Mouse (Mus musculus) stomach, embryonic 14.5 days (tissue): ENCODE data around the gene Phtf2. TPM values are rescaled to one million over a fixed set of nuclear protein-coding genes. Genes with fewer than 3 reads are reported as not detected.

Source experiments
- ATAC-seq: fragments of 200-750 bp; cut with Nextera tagmentation; 2 replicates; pipeline ENCODE4 v1.8.0; 2017; ENCODE audit warnings: low read depth, moderate TSS enrichment; ENCODE audit not compliant: insufficient number of reproducible peaks, insufficient read depth, low FRiP score
- H3K27ac ChIP-seq: fragments of 300-500 bp; sonication (generic); 2 replicates; pipeline ENCODE4 v1.5.1; 2014; ENCODE audit warnings: mild to moderate bottlenecking, low read length, moderate library complexity, mixed read lengths
- H3K27me3 ChIP-seq: fragments of 300-500 bp; sonication (generic); 2 replicates; pipeline ENCODE4 v1.6.1; 2014; ENCODE audit warnings: low read length, control low read depth, mixed read lengths; ENCODE audit not compliant: control insufficient read depth, insufficient read depth
- H3K36me3 ChIP-seq: fragments of 300-500 bp; sonication (generic); 2 replicates; pipeline ENCODE4 v1.6.1; 2014; ENCODE audit warnings: mild to moderate bottlenecking, control low read depth, low read length, moderate library complexity, mixed read lengths; ENCODE audit not compliant: control insufficient read depth, insufficient read depth
- H3K4me1 ChIP-seq: fragments of 300-500 bp; sonication (generic); 2 replicates; pipeline ENCODE4 v1.6.1; 2014; ENCODE audit warnings: low read length, control low read depth, mixed read lengths; ENCODE audit not compliant: control insufficient read depth, insufficient read depth
- H3K4me2 ChIP-seq: fragments of 300-500 bp; sonication (generic); replicated peaks from 2 replicates; pipeline ENCODE4 v1.6.1; 2014; ENCODE audit warnings: low read depth, low read length, control low read depth
- H3K4me3 ChIP-seq: fragments of 300-500 bp; sonication (generic); 2 replicates; pipeline ENCODE4 v1.5.1; 2014; ENCODE audit warnings: low read depth, low read length, control low read depth
- H3K9ac ChIP-seq: fragments of 300-500 bp; sonication (generic); replicated peaks from 2 replicates; pipeline ENCODE4 v1.6.1; 2014; ENCODE audit warnings: low read depth, mild to moderate bottlenecking, control low read depth, low read length, moderate library complexity, mixed read lengths
- H3K9me3 ChIP-seq: fragments of 300-500 bp; sonication (generic); 2 replicates; pipeline ENCODE4 v1.6.1; 2016; ENCODE audit warnings: low read depth, low read length, control low read depth; ENCODE audit not compliant: control insufficient read depth
- WGBS: fragments of 180-500 bp; shearing (Covaris S2); extraction: QIAGEN DNeasy Blood & Tissue Kit; methylation state at CpG from one replicate; pipeline ENCODE4 v1.1.7; 2014; 5-methylcytosine and 5-hydroxymethylcytosine counted together
- polyA plus RNA-seq: library from polyadenylated mRNA; unstranded; fragments of >200 nt; fragmentation: Nextera tagmentation; extraction: Ambion mirVana; gene quantifications from 2 replicates; pipeline ENCODE4 v1.2.1, GENCODE M21; 2014

Phtf2 gene
- polyA plus RNA-seq, 1 experiment from 2014 or later: 16.5 TPM

DNA sequence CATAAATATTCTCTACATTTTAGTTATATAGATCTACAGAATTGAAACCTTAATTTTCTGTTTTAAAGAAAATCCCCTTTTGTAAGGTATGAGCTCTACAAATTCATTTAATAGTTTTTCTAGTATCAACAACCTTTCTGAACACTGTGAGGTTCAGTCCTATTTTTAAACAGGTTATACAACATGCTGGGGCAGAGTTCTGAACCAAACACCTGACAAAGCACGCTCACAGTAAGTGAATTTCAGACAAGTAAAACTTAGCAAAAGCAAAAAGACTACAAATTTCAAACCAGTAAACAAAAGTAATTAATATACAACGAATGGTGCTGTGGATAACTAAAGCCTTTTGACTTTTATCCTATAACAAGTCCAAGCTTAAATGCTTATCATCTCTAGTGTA is 23.5 kb downstream of the Phtf2 start:
- Histone ChIP-seq H3K9ac (no peak overlapping the region), H3K36me3 (no peaks in the 10 kb centered on the region), H3K27me3 (no peaks in the 10 kb centered on the region), H3K9me3 (no peaks in the 10 kb centered on the region), H3K4me1 (no peaks in the 10 kb centered on the region), H3K27ac (no peak overlapping the region), H3K4me2 (no peak overlapping the region), H3K4me3 (no peak overlapping the region)
- WGBS: 84% methylated on average over 2 of the region's 2 CpGs
- no peak for ATAC-seq

DNA sequence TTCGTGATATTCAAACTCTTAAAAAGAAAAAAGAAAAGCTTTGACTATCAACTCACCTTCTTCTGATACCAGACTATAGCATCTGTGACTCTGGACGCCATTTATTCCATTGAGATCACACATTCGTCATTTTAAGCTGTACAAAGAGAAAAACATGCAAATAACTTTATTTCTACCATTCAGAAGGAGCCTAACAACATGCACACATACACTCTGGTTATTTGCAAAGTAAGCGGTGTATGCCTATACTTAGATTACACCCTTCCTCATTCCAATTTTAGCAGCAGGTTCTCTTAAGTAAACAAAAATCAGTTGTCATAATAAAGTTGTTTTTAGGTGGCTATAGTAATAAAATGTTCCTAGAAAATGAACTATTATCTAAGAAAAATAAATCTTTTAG is 26.9 kb downstream of the Phtf2 start:
- Histone ChIP-seq H3K9ac (no peak overlapping the region), H3K4me3 (no peak overlapping the region), H3K9me3 (no peaks in the 10 kb centered on the region), H3K36me3 (no peaks in the 10 kb centered on the region), H3K27me3 (no peaks in the 10 kb centered on the region), H3K27ac (no peak overlapping the region), H3K4me2 (no peak overlapping the region), H3K4me1 (no peaks in the 10 kb centered on the region)
- no peak for ATAC-seq
- WGBS: 87% methylated on average over 4 of the region's 4 CpGs

DNA sequence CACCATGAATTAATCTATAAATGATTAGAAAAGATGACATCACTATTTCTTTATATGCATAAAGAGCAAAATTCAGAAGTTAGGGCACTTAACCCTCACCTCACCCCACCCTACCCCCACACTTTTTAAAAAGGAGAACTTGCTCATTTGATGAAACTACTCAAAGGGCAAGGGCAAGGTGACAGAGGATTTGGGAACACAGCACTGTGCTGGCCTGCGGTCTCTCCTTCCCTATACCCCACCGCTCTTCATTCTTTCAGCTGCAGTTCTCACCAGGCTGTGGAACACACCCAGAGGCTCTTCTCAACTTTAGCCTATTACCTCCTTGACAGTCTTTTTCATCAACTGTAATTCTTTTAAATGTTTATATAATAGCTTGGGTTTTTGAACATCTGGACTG is 34.9 kb downstream of the Phtf2 start:
- Histone ChIP-seq H3K27ac (no peak overlapping the region), H3K36me3 (no peaks in the 10 kb centered on the region), H3K4me1 (no peaks in the 10 kb centered on the region), H3K9me3 (no peaks in the 10 kb centered on the region), H3K4me3 (no peak overlapping the region), H3K9ac (no peak overlapping the region), H3K4me2 (no peak overlapping the region), H3K27me3 (no peaks in the 10 kb centered on the region)
- WGBS: 80% methylated on average over 2 of the region's 2 CpGs
- no peak for ATAC-seq

DNA sequence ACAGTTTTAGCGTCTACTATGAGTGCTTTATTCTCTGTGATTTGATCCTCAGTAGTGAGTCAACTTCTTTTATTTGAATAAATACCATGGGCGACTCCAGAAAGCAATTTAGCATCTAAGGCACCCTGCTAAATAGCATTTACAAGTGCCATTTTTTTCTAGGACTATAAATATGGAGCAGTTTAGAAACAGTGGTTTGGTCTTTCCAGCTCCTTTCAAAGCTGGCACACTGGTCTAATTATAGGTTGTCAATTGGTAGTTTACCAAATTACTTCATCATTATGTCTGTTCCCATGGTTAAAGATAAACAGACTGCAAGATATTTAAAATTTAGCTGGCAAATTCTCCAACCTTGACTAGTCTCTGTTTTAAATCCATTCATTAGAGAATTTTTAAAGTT is 38.1 kb downstream of the Phtf2 start:
- no peak overlapping the region for H3K4me3 ChIP-seq
- ATAC-seq: no peak
- H3K27ac ChIP-seq: no peak overlapping the region
- H3K9me3 ChIP-seq: no peaks in the 10 kb centered on the region
- H3K4me1 ChIP-seq: no peaks in the 10 kb centered on the region
- WGBS: 65% methylated on average over 2 of the region's 2 CpGs
- H3K36me3 ChIP-seq: no peaks in the 10 kb centered on the region
- no peak overlapping the region for H3K4me2 ChIP-seq
- H3K27me3 ChIP-seq: no peaks in the 10 kb centered on the region
- H3K9ac ChIP-seq: no peak overlapping the region

DNA sequence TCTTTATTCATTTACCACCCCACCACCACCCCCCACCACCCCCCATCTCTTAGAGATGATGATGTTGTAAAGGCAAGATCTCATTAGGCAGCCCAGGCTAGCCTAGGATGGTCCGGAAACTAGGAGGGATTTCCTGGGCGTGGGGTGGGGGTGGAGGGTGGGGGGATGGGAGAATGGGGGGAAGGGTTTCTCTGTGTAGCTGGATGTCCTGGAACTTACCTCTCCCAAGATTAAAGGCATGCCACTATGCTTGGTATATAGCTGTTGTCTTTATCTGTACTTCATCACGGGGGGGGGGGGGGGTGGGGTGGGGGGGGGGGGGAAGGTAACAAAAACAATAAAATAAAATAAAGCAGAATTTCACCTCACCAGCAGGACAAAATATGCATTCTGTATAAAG is 38.5 kb downstream of the Phtf2 start:
- 78% methylated on average over 2 of the region's 3 CpGs for WGBS
- no peak for ATAC-seq
- Histone ChIP-seq H3K4me3 (no peak overlapping the region), H3K9ac (no peak overlapping the region), H3K9me3 (no peaks in the 10 kb centered on the region), H3K36me3 (no peaks in the 10 kb centered on the region), H3K27ac (no peak overlapping the region), H3K4me2 (no peak overlapping the region), H3K4me1 (no peaks in the 10 kb centered on the region), H3K27me3 (no peaks in the 10 kb centered on the region)

DNA sequence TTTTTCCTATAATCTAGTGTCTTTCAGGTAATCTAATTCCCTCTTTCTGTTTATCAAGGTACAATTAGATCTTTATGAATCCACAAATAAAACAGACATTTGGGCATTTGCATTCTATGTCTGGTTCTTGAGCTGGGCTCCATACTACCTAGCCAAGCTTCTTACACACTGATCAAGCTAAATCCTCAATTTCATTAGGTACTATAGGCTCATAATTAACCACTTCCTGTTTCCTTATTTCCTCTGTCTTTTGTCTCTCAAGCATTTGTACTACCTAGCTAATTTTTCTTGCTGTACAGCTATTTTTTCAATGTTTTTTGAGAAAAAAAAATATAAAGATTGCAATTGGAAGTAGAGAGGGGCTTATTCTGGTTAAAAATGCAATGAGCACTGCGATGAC is 44.8 kb downstream of the Phtf2 start:
- Histone ChIP-seq H3K4me2 (no peak overlapping the region), H3K36me3 (no peaks in the 10 kb centered on the region), H3K9ac (no peak overlapping the region), H3K4me1 (no peaks in the 10 kb centered on the region), H3K4me3 (no peak overlapping the region), H3K27ac (no peak overlapping the region), H3K9me3 (no peaks in the 10 kb centered on the region), H3K27me3 (no peaks in the 10 kb centered on the region)
- no peak for ATAC-seq
- 98% methylated on average over 1 of the region's 1 CpGs for WGBS

DNA sequence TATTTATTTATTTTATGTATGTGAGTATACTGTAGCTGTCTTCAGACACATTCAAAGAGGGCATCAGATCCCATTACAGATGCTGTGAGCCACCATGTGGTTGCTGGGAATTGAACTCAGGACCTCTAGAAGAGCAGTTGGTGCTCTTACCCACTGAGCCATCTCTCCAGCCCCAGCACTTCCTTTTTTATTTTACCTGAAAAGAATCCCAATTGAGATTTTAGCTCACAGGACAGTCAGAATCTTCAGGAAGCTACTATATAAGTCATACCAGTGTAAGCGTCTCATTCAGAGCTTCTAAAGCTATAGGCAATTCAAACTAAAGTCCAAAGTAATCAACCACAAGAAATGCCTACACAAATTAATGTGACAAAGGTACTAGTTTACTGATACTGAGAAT is 47.5 kb downstream of the Phtf2 start:
- H3K27me3 ChIP-seq: no peaks in the 10 kb centered on the region
- no peak overlapping the region for H3K4me2 ChIP-seq
- no peak for ATAC-seq
- no peaks in the 10 kb centered on the region for H3K36me3 ChIP-seq
- WGBS: 90% methylated on average over 1 of the region's 1 CpGs
- no peak overlapping the region for H3K9ac ChIP-seq
- H3K9me3 ChIP-seq: no peaks in the 10 kb centered on the region
- H3K27ac ChIP-seq: no peak overlapping the region
- no peaks in the 10 kb centered on the region for H3K4me1 ChIP-seq
- H3K4me3 ChIP-seq: no peak overlapping the region

DNA sequence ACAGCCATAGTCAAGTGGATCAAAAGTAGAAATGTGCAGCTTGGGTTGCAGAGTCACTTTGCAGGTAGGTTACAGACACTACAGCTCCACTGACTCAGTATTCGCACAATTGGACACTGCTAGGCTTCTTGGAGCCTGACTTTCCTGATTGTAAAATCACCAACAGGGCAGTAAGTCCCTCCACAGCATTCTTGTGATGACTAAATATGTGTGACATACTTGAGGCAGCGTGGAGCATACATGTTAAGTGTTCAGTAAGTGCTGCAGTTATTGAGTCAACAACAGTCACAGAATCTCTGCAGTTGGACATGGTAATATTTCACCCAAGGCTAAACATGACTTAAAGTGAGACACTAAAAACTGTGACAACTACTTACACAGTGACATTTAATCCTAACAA is 50.5 kb downstream of the Phtf2 start:
- Histone ChIP-seq H3K27ac (no peak overlapping the region), H3K36me3 (no peaks in the 10 kb centered on the region), H3K4me1 (no peaks in the 10 kb centered on the region), H3K4me3 (no peak overlapping the region), H3K9ac (no peak overlapping the region), H3K9me3 (no peaks in the 10 kb centered on the region), H3K4me2 (no peak overlapping the region), H3K27me3 (no peaks in the 10 kb centered on the region)
- no peak for ATAC-seq
- WGBS: 75% methylated on average over 2 of the region's 2 CpGs

DNA sequence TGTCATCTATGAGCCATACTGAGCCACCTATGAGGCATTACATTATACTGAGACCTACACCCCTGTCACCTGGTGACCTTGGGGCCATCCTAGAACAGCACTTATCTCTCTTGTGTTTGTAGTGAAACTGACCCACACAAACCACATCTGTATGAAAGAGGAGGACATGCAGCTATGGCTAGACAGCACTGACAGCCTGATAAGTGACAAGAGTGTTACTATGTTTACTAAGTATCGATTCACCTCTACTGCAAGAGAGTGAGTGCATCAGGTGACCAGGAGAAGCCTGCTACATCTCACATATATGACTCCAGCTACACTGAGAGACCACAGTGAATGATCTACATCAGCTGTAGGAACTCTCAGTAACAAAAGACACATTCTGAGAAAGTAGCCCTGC is 51.2 kb downstream of the Phtf2 start:
- H3K9me3 ChIP-seq: no peaks in the 10 kb centered on the region
- H3K4me1 ChIP-seq: no peaks in the 10 kb centered on the region
- no peak overlapping the region for H3K27ac ChIP-seq
- no peak overlapping the region for H3K4me3 ChIP-seq
- no peaks in the 10 kb centered on the region for H3K36me3 ChIP-seq
- H3K4me2 ChIP-seq: no peak overlapping the region
- ATAC-seq: no peak; the same call in 1 of the 2 replicates
- H3K27me3 ChIP-seq: no peaks in the 10 kb centered on the region
- H3K9ac ChIP-seq: no peak overlapping the region
- 48% methylated on average over 1 of the region's 1 CpGs for WGBS
